In the genomic region with DNA sequence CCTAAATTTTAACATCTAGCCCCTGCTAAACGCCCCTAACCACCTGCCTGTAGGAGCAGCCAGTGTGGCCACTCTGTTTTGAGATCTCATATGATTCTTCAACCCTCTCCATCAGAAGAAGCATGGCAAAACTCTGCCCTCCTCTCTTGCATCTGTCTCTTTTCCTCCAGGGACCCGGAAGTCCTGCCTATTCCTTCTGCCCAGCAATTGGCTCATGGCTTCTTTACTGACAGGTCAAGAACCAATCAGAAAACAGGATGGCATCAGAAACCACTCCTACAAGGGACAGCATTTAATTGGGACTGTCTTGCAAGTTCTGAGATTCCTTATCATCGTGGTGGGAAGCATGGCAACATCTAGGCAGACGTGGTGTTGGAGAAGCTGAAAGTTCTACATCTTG, we compare ENCODE assay signal across 11 mouse cellular contexts. TPM values are rescaled to one million over a fixed set of nuclear protein-coding genes. Genes with fewer than 3 reads are reported as not detected.
DNase-seq lines count a peak whose midpoint lies in the region; ATAC-seq and TF ChIP-seq lines count a peak whose summit lies in the region.
"Had no signal": no experiment of that assay in that cellular context is flagged by ENCODE, and none has a peak within 500 bp of the region (broad histone marks: within the 10 kb centered on the region; RNA-seq: fewer than 3 reads in every experiment).

No protein-coding gene starts in this region.

- H3K9ac ChIP-seq in heart, embryonic 15.5 days = no peak overlapping the region
- H3K9ac ChIP-seq in hindbrain, postnatal 0 days (replicated peaks; ENCODE audit: low read length) = no peak overlapping the region
- no peak overlapping the region for H3K9ac ChIP-seq in kidney, embryonic 15.5 days
- H3K9ac ChIP-seq: stomach, embryonic 15.5 days had no signal

- peaks cover 7% of the 10 kb centered on the region; the same call in 1 of the 2 replicates for H3K4me1 ChIP-seq in heart, embryonic 15.5 days (replicated peaks)
- H3K4me1 ChIP-seq in testis, adult 2 months (ENCODE audit: control insufficient read depth, insufficient read depth, low read length) = no peaks in the 10 kb centered on the region
- H3K4me1 ChIP-seq in hindbrain, postnatal 0 days (ENCODE audit: insufficient read depth, low read length) = no peaks in the 10 kb centered on the region
- peaks cover 5% of the 10 kb centered on the region; the same call in 1 of the 2 replicates for H3K4me1 ChIP-seq in kidney, embryonic 15.5 days
- H3K4me1 ChIP-seq: stomach, embryonic 15.5 days had no signal

- H3K27me3 ChIP-seq in heart, embryonic 15.5 days = no peaks in the 10 kb centered on the region
- H3K27me3 ChIP-seq in testis, adult 2 months (ENCODE audit: control insufficient read depth, insufficient read depth, low read length) = no peaks in the 10 kb centered on the region
- no peaks in the 10 kb centered on the region for H3K27me3 ChIP-seq in hindbrain, postnatal 0 days (ENCODE audit: insufficient read depth, low read length)
- no peaks in the 10 kb centered on the region for H3K27me3 ChIP-seq in kidney, embryonic 15.5 days
- H3K27me3 ChIP-seq: stomach, embryonic 15.5 days had no signal

- no peaks in the 10 kb centered on the region for H3K9me3 ChIP-seq in heart, embryonic 15.5 days (replicated peaks)
- H3K9me3 ChIP-seq in hindbrain, postnatal 0 days (ENCODE audit: low read length) = no peaks in the 10 kb centered on the region
- no peaks in the 10 kb centered on the region for H3K9me3 ChIP-seq in kidney, embryonic 15.5 days (replicated peaks)
- H3K9me3 ChIP-seq: stomach, embryonic 15.5 days had no signal

- DNase-seq in heart, postnatal 36 days = no peak
- DNase-seq in testis, postnatal 14 days (ENCODE audit: low spot score) = no peak
- peak; percentile 30 for DNase-seq in hindbrain, postnatal 0 days (ENCODE audit: low spot score)
- no peak for DNase-seq in cerebellum, adult 8-10 months
- DNase-seq: heart, postnatal 14 days; lung, postnatal 10 days; right cerebral cortex, postnatal 14 days had no signal

- no peak overlapping the region for H3K4me3 ChIP-seq in heart, embryonic 15.5 days
- peak overlapping the region; percentile 33; the same call in 1 of the 2 replicates for H3K4me3 ChIP-seq in testis, adult 2 months (ENCODE audit: control insufficient read depth, low read depth, low read length)
- no peak overlapping the region for H3K4me3 ChIP-seq in hindbrain, postnatal 0 days (ENCODE audit: low read length)
- no peak overlapping the region for H3K4me3 ChIP-seq in kidney, embryonic 15.5 days (replicated peaks)
- H3K4me3 ChIP-seq: stomach, embryonic 15.5 days had no signal

- no peaks in the 10 kb centered on the region for H3K36me3 ChIP-seq in heart, embryonic 15.5 days
- no peaks in the 10 kb centered on the region for H3K36me3 ChIP-seq in testis, adult 2 months (ENCODE audit: control insufficient read depth, insufficient read depth, low read length)
- no peaks in the 10 kb centered on the region for H3K36me3 ChIP-seq in hindbrain, postnatal 0 days (ENCODE audit: insufficient read depth, low read length)
- no peaks in the 10 kb centered on the region for H3K36me3 ChIP-seq in kidney, embryonic 15.5 days
- H3K36me3 ChIP-seq: stomach, embryonic 15.5 days had no signal

- no peak for ATAC-seq in heart, embryonic 15.5 days (replicated peaks; ENCODE audit: insufficient number of reproducible peaks, insufficient read depth, low FRiP score, low read depth)
- ATAC-seq in hindbrain, postnatal 0 days = no peak
- ATAC-seq in kidney, embryonic 15.5 days (replicated peaks; ENCODE audit: low FRiP score) = no peak

- TF ChIP-seq CTCF in testis, adult 2 months (IDR thresholded peaks at IDR 0.05; ENCODE audit: control insufficient read depth, insufficient read depth, insufficient replicate concordance, low read depth, low read length) = no peak
- no peak for TF ChIP-seq CTCF in hindbrain, postnatal 0 days (IDR thresholded peaks at IDR 0.05; ENCODE audit: low read depth)

- H3K27ac ChIP-seq in heart, embryonic 15.5 days = no peak overlapping the region
- no peak overlapping the region for H3K27ac ChIP-seq in testis, adult 2 months (ENCODE audit: control insufficient read depth, insufficient read depth, low read depth, low read length)
- H3K27ac ChIP-seq in hindbrain, postnatal 0 days = no peak overlapping the region
- H3K27ac ChIP-seq in kidney, embryonic 15.5 days = no peak overlapping the region
- H3K27ac ChIP-seq: stomach, embryonic 15.5 days had no signal

- intact Hi-C loops in heart, postnatal 36 days (cut with DNase I) = no loop called here

- H3K4me2 ChIP-seq in heart, embryonic 15.5 days = 0 out of 2 replicates have a peak overlapping the region, but pooled peaks have one; percentile 9
- H3K4me2 ChIP-seq in hindbrain, postnatal 0 days (ENCODE audit: low read depth, low read length) = no peak overlapping the region
- H3K4me2 ChIP-seq in kidney, embryonic 15.5 days = no peak overlapping the region
- H3K4me2 ChIP-seq: stomach, embryonic 15.5 days had no signal

- no peak for TF ChIP-seq POLR2A in testis, adult 2 months (IDR thresholded peaks at IDR 0.05; ENCODE audit: control insufficient read depth, low read depth, low read length)

- 50% methylated on average over 4 of the region's 4 CpGs for WGBS in heart, embryonic 15.5 days
- WGBS in hindbrain, postnatal 0 days = 52% methylated on average over 4 of the region's 4 CpGs
- 56% methylated on average over 4 of the region's 4 CpGs for WGBS in kidney, embryonic 15.5 days

RNA-seq across cellular contexts. Expression of a gene that starts 11.5 kb away (rescaled TPM):
- 149 and 169 TPM in 2 replicates for polyA plus RNA-seq in heart, embryonic 15.5 days (2015; fragmentation: Nextera tagmentation; extraction: Ambion mirVana)
- total RNA-seq in heart, postnatal 36 days (2021) = 10 to 100 TPM; 46.5 to 52.8 TPM
- polyA plus RNA-seq in testis, adult 2 months (2012; rRNA removed) = 28.9 and 54.8 TPM in 2 replicates
- 93.1 and 95.2 TPM in 2 replicates for total RNA-seq in hindbrain, postnatal 0 days (2014; rRNA removed)
- 33.0 and 35.2 TPM in 2 replicates for polyA plus RNA-seq in hindbrain, postnatal 0 days (2015; fragmentation: Nextera tagmentation; extraction: Ambion mirVana)
- polyA plus RNA-seq in kidney, embryonic 15.5 days (2015; fragmentation: Nextera tagmentation; extraction: Ambion mirVana) = 119 and 137 TPM in 2 replicates

RNA-seq across cellular contexts. Expression of a gene that starts 57.5 kb away (rescaled TPM):
- polyA plus RNA-seq in heart, embryonic 15.5 days (2015; fragmentation: Nextera tagmentation; extraction: Ambion mirVana) = 70.5 and 85.0 TPM in 2 replicates
- total RNA-seq in heart, postnatal 36 days (2021) = 10 to 100 TPM in 1 of 2 experiments, 1 to 10 TPM in 1; 9.7 to 13.3 TPM
- polyA plus RNA-seq in testis, adult 2 months (2012; rRNA removed) = 3.2 and 5.4 TPM in 2 replicates
- total RNA-seq in hindbrain, postnatal 0 days (2014; rRNA removed) = 66.4 and 82.3 TPM in 2 replicates
- 51.1 and 51.5 TPM in 2 replicates for polyA plus RNA-seq in hindbrain, postnatal 0 days (2015; fragmentation: Nextera tagmentation; extraction: Ambion mirVana)
- polyA plus RNA-seq in kidney, embryonic 15.5 days (2015; fragmentation: Nextera tagmentation; extraction: Ambion mirVana) = 79.5 and 86.2 TPM in 2 replicates
